Mouse (Mus musculus) embryonic facial prominence, embryonic 10.5 days (tissue): Measurements from ENCODE around the gene Dusp2. TPM values are rescaled to one million over a fixed set of nuclear protein-coding genes. Genes with fewer than 3 reads are reported as not detected.

Experiments used
- DNase-seq: peaks from one replicate; pipeline ENCODE4 v3.0.0-alpha.2; 2017; ENCODE audit warnings: low spot score
- H3K27ac ChIP-seq: fragments of 300-500 bp; sonication (generic); replicated peaks from 2 replicates; pipeline ENCODE4 v1.5.1; 2016; ENCODE audit warnings: mild to moderate bottlenecking
- H3K27me3 ChIP-seq: fragments of 300-500 bp; sonication (generic); replicated peaks from 2 replicates; pipeline ENCODE4 v1.6.1; 2016; ENCODE audit warnings: low read depth, mild to moderate bottlenecking; ENCODE audit not compliant: poor library complexity, severe bottlenecking
- H3K36me3 ChIP-seq: fragments of 300-500 bp; sonication (generic); replicated peaks from 2 replicates; pipeline ENCODE4 v1.6.1; 2016; ENCODE audit warnings: mild to moderate bottlenecking, moderate library complexity
- H3K4me1 ChIP-seq: fragments of 300-500 bp; sonication (generic); 2 replicates; pipeline ENCODE4 v1.6.1; 2016
- H3K4me3 ChIP-seq: fragments of 300-500 bp; sonication (generic); 2 replicates; pipeline ENCODE4 v1.5.1; 2016; ENCODE audit warnings: mild to moderate bottlenecking, moderate library complexity
- H3K9me3 ChIP-seq: fragments of 300-500 bp; sonication (generic); 2 replicates; pipeline ENCODE4 v1.6.1; 2016; ENCODE audit warnings: mild to moderate bottlenecking
- WGBS: fragments of 180-500 bp; shearing (Covaris S2); methylation state at CpG from one replicate; pipeline ENCODE4 v1.1.7; 2016; 5-methylcytosine and 5-hydroxymethylcytosine counted together
- polyA plus RNA-seq: library from polyadenylated mRNA; unstranded; fragments of >200 nt; fragmentation: Nextera tagmentation; extraction: Ambion mirVana; gene quantifications from 2 replicates; pipeline ENCODE4 v1.2.1, GENCODE M21; 2016

The Dusp2 gene
- polyA plus RNA-seq, 1 experiment from 2014 or later = 3.3 TPM

DNA sequence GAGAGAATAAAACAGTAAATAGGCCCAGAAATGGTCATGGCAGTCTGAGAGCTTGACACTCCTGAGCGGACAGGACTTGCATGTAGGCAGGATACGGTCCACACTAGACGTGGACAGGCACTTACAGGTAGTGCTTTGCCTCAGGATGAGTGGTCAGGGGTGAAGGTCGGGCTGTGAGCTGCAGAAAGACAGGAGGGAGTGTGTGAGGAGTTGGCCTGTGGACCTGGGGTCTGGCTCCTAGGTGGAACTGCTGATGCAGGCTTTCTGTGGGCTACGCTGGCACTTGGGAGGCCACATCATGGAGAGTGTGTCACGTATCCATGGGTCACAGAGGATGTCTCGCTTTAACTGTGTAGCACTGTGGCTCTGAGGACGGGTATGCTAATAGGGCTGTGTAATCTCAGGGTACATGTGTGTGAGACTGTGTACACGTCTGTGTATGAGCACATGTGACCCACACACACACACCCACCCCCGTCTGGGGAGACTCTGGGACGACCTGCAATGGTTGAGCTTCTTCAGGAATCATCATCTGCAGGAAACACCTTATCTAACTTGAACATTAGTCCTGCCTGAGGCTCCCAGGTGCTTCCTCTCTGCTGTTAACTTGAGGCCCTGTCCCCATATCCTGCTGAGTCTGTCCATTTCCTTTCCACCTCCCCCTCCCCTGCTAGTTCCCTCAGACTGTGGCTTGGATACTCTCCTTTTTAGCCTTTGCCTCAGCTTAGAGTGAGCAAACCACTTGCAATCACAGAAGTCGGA lies 7.7 kb upstream of the Dusp2 start:
- Histone ChIP-seq H3K4me3 (no peak overlapping the region), H3K27me3 (peaks cover 3% of the 10 kb centered on the region), H3K27ac (peak overlapping the region; percentile 51; the same call in 1 of the 2 replicates), H3K36me3 (no peaks in the 10 kb centered on the region), H3K9me3 (no peaks in the 10 kb centered on the region), H3K4me1 (peaks cover 16% of the 10 kb centered on the region)
- DNase-seq = no peak
- WGBS = 76% methylated on average over 12 of the region's 12 CpGs

GRCm38 (mm10) chr2:127332807-127333570 lies 3.0 kb upstream of the Dusp2 start:
- Histone ChIP-seq H3K36me3 (no peaks in the 10 kb centered on the region), H3K27ac (no peak overlapping the region), H3K27me3 (peaks cover 48% of the 10 kb centered on the region), H3K9me3 (no peaks in the 10 kb centered on the region), H3K4me1 (peaks cover 51% of the 10 kb centered on the region), H3K4me3 (no peak overlapping the region)
- no peak for DNase-seq
- WGBS = 81% methylated on average over 14 of the region's 14 CpGs

- no peak overlapping the region for H3K4me3 ChIP-seq
- no peaks in the 10 kb centered on the region for H3K9me3 ChIP-seq
- peaks cover 54% of the 10 kb centered on the region for H3K27me3 ChIP-seq
- 0 out of 2 replicates have a peak overlapping the region, but pooled peaks have one; percentile 2 for H3K27ac ChIP-seq
- H3K4me1 ChIP-seq = peaks cover 47% of the 10 kb centered on the region
- 74% methylated on average over 5 of the region's 5 CpGs for WGBS
- DNase-seq = no peak
- no peaks in the 10 kb centered on the region for H3K36me3 ChIP-seq
These were observed 1.9 kb upstream of the Dusp2 start for GRCm38 (mm10) chr2:127333945-127334603.

DNA sequence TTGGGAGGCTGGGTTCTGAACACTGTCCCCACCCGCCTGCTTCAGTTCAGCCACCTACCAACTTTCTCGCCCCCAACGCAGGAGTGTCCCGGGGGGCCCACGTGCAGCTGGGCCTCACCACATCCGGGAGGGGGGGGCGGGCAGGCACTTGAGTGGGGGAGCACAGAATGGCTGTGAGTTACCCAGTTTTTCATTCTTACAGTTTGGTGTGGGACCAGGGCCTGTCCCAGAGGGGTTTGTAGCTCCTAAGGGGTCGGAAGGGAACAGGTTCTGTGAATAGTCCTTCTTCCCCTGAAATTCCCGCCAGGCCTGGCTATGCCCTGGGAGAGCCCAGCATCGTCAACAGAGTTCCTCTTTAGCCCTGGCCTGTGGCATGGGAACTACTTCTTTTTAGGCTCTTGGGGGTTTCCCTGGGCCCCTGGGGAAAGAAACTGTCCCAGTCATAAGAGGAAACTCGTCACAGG lies 849 bp upstream of the Dusp2 start:
- H3K27ac ChIP-seq = no peak overlapping the region
- H3K4me3 ChIP-seq = 0 out of 2 replicates have a peak overlapping the region, but pooled peaks have one; percentile 59
- DNase-seq = no peak
- 42% methylated on average over 11 of the region's 11 CpGs for WGBS
- H3K4me1 ChIP-seq = peaks cover 47% of the 10 kb centered on the region
- peaks cover 59% of the 10 kb centered on the region for H3K27me3 ChIP-seq
- H3K9me3 ChIP-seq = no peaks in the 10 kb centered on the region
- no peaks in the 10 kb centered on the region for H3K36me3 ChIP-seq

GRCm38 (mm10) chr2:127336497-127336832 lies 506 bp downstream of the Dusp2 start:
- H3K4me1 ChIP-seq = peaks cover 47% of the 10 kb centered on the region
- peaks cover 59% of the 10 kb centered on the region for H3K27me3 ChIP-seq
- 2% methylated on average over 33 of the region's 33 CpGs for WGBS
- H3K9me3 ChIP-seq = no peaks in the 10 kb centered on the region
- H3K4me3 ChIP-seq = peak overlapping the region; percentile 59
- DNase-seq = no peak
- no peaks in the 10 kb centered on the region for H3K36me3 ChIP-seq
- H3K27ac ChIP-seq = peak overlapping the region; percentile 69

DNA sequence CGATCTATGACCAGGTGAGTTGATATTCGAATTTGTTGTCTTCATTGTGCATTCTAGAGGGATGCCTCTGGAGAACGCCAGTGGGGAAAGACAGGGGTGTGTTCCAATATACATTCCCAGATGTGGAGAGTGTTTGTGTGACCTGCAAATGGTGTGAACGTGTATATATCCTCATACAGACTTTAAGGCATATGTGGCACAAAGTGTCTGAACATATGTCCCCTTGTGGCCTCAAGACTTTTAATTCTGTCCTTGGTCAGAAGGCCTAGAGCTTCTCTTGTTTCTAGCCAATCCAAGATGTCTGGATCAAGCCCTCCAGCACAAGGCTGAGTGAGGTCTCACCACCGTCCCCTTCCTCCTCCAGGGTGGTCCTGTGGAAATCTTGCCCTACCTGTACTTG lies 926 bp downstream of the Dusp2 start:
- peak overlapping the region; percentile 59 for H3K4me3 ChIP-seq
- no peaks in the 10 kb centered on the region for H3K36me3 ChIP-seq
- no peaks in the 10 kb centered on the region for H3K9me3 ChIP-seq
- H3K27ac ChIP-seq = peak overlapping the region; percentile 69; the same call in 1 of the 2 replicates
- H3K27me3 ChIP-seq = peaks cover 59% of the 10 kb centered on the region
- WGBS = 43% methylated on average over 5 of the region's 5 CpGs
- peaks cover 47% of the 10 kb centered on the region for H3K4me1 ChIP-seq
- no peak for DNase-seq

GRCm38 (mm10) chr2:127337531-127337930 lies 1.6 kb downstream of the Dusp2 start:
- 66% methylated on average over 11 of the region's 11 CpGs for WGBS
- H3K4me1 ChIP-seq = peaks cover 47% of the 10 kb centered on the region
- H3K27ac ChIP-seq = no peak overlapping the region
- peaks cover 59% of the 10 kb centered on the region for H3K27me3 ChIP-seq
- no peak for DNase-seq
- H3K9me3 ChIP-seq = no peaks in the 10 kb centered on the region
- H3K4me3 ChIP-seq = peak overlapping the region; percentile 59
- no peaks in the 10 kb centered on the region for H3K36me3 ChIP-seq

- H3K9me3 ChIP-seq = no peaks in the 10 kb centered on the region
- WGBS = 59% methylated on average over 7 of the region's 7 CpGs
- peaks cover 47% of the 10 kb centered on the region for H3K4me1 ChIP-seq
- H3K36me3 ChIP-seq = no peaks in the 10 kb centered on the region
- no peak overlapping the region for H3K27ac ChIP-seq
- peaks cover 59% of the 10 kb centered on the region for H3K27me3 ChIP-seq
- no peak for DNase-seq
- peak overlapping the region; percentile 59; the same call in 1 of the 2 replicates for H3K4me3 ChIP-seq
These were observed 2.1 kb downstream of the Dusp2 start for GRCm38 (mm10) chr2:127338012-127338411.

- no peak for DNase-seq
- peaks cover 56% of the 10 kb centered on the region for H3K27me3 ChIP-seq
- no peaks in the 10 kb centered on the region for H3K36me3 ChIP-seq
- H3K9me3 ChIP-seq = no peaks in the 10 kb centered on the region
- WGBS = 80% methylated on average over 4 of the region's 4 CpGs
- H3K27ac ChIP-seq = no peak within 1 kb of the TSS
- H3K4me3 ChIP-seq = peak within 1 kb of the TSS; percentile 59
- peaks cover 43% of the 10 kb centered on the region for H3K4me1 ChIP-seq
These were observed 2.5 kb downstream of the Dusp2 start, which contains the start of gene Astl for GRCm38 (mm10) chr2:127338416-127338815. Gene Astl (plus strand): TSS chr2:127338639.

- WGBS = 77% methylated on average over 4 of the region's 4 CpGs
- Histone ChIP-seq H3K4me1 (peaks cover 40% of the 10 kb centered on the region), H3K4me3 (no peak overlapping the region), H3K27ac (no peak overlapping the region), H3K27me3 (peaks cover 58% of the 10 kb centered on the region), H3K9me3 (no peaks in the 10 kb centered on the region), H3K36me3 (no peaks in the 10 kb centered on the region)
- DNase-seq = no peak
These were observed 2.9 kb downstream of the Dusp2 start for GRCm38 (mm10) chr2:127338833-127339232.

DNA sequence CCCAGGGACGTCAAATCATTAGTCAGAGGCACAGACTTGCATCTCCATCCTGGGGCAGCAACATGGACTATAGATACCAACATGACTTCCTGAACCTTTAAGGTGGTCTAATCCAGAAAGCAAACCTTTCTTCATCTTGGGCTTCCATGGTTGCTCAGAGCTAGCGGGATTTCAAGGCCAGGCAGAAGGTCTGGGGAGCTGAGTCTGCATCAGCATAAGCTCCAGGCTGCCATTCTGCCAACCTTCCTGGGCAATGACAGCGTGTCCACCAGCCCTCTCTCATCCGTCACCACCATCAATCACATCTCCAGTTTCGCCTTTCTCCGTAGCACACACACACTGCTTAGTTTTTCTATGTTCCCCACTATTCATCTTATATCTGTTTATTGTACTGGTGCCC lies 3.3 kb downstream of the Dusp2 start:
- 83% methylated on average over 6 of the region's 6 CpGs for WGBS

GRCm38 (mm10) chr2:127341159-127341558 lies 5.2 kb downstream of the Dusp2 start:
- no peaks in the 10 kb centered on the region for H3K36me3 ChIP-seq

More for the DNA sequence above, 3.3 kb downstream of the Dusp2 start:
- no peak for DNase-seq
- no peaks in the 10 kb centered on the region for H3K9me3 ChIP-seq
- H3K27ac ChIP-seq = no peak overlapping the region
- H3K4me1 ChIP-seq = peaks cover 36% of the 10 kb centered on the region
- H3K27me3 ChIP-seq = peaks cover 55% of the 10 kb centered on the region
- no peak overlapping the region for H3K4me3 ChIP-seq
- H3K36me3 ChIP-seq = no peaks in the 10 kb centered on the region

More at GRCm38 (mm10) chr2:127341159-127341558, 5.2 kb downstream of the Dusp2 start:
- 17% methylated on average over 3 of the region's 3 CpGs for WGBS
- H3K9me3 ChIP-seq = no peaks in the 10 kb centered on the region
- H3K27ac ChIP-seq = no peak overlapping the region
- DNase-seq = peak; percentile 77
- H3K4me1 ChIP-seq = peaks cover 17% of the 10 kb centered on the region
- H3K4me3 ChIP-seq = no peak overlapping the region
- H3K27me3 ChIP-seq = peaks cover 36% of the 10 kb centered on the region
